Mouse (Mus musculus): ENCODE measurements around the gene Slc16a14. TPM values are rescaled to one million over a fixed set of nuclear protein-coding genes. Genes with fewer than 3 reads are reported as not detected.

The Slc16a14 gene
- total RNA-seq, 1 experiment = 0.85 TPM

- in situ Hi-C loops (cut with MboI; ENCODE audit: low sequenced_read_pairs in 2 of 2, unreplicated experiment in 2 of 2) = no loop called here
- TF ChIP-seq ZC3H11A (IDR thresholded peaks at IDR 0.05; ENCODE audit: borderline replicate concordance, low read depth, low read length) (no peak), ZNF384 (IDR thresholded peaks at IDR 0.05; ENCODE audit: low read depth, low read length) (no peak), CHD2 (IDR thresholded peaks at IDR 0.05; ENCODE audit: low read depth, low read length) (no peak), MAFK (IDR thresholded peaks at IDR 0.05; ENCODE audit: insufficient read depth, low read depth, low read length) (no peak), HCFC1 (IDR thresholded peaks at IDR 0.05; ENCODE audit: borderline replicate concordance, insufficient read depth, low read length) (no peak)
- Histone ChIP-seq H3K9ac (ENCODE audit: insufficient read depth, low read depth, low read length, poor library complexity, severe bottlenecking) (no peak overlapping the region), H3K36me3 (ENCODE audit: control insufficient read depth, insufficient read depth, low read length, poor library complexity, severe bottlenecking) (no peaks in the 10 kb centered on the region), H3K4me1 (ENCODE audit: control insufficient read depth in 2 of 2, insufficient read depth in 2 of 2, low read length in 2 of 2, poor library complexity in 1 of 2) (no peaks in the 10 kb centered on the region), H3K27ac (ENCODE audit: insufficient read depth, low read depth, low read length, poor library complexity, severe bottlenecking) (no peak overlapping the region), H3K4me3 (ENCODE audit: insufficient read depth in 1 of 2, low read depth in 1 of 2, low read length in 2 of 2, poor library complexity in 1 of 2, severe bottlenecking in 1 of 2) (no peak overlapping the region), H3K9me3 (ENCODE audit: control insufficient read depth, insufficient read depth, low read depth, low read length) (no peaks in the 10 kb centered on the region)
- DNase-seq (ENCODE audit: low read depth, low spot score) = no peak
These were observed 16.6 kb upstream of the Slc16a14 start for GRCm38 (mm10) chr1:84951566-84951965.

GRCm38 (mm10) chr1:84947390-84947789 lies 12.5 kb upstream of the Slc16a14 start:
- H3K27ac ChIP-seq (ENCODE audit: insufficient read depth, low read depth, low read length, poor library complexity, severe bottlenecking) = no peak overlapping the region
- no peaks in the 10 kb centered on the region for H3K9me3 ChIP-seq (ENCODE audit: control insufficient read depth, insufficient read depth, low read depth, low read length)
- in situ Hi-C loops (cut with MboI; ENCODE audit: low sequenced_read_pairs in 2 of 2, unreplicated experiment in 2 of 2) = no loop called here
- H3K4me1 ChIP-seq (ENCODE audit: control insufficient read depth in 2 of 2, insufficient read depth in 2 of 2, low read length in 2 of 2, poor library complexity in 1 of 2) = no peaks in the 10 kb centered on the region
- no peak overlapping the region for H3K4me3 ChIP-seq (ENCODE audit: insufficient read depth in 1 of 2, low read depth in 1 of 2, low read length in 2 of 2, poor library complexity in 1 of 2, severe bottlenecking in 1 of 2)
- H3K36me3 ChIP-seq (ENCODE audit: control insufficient read depth, insufficient read depth, low read length, poor library complexity, severe bottlenecking) = no peaks in the 10 kb centered on the region
- DNase-seq (ENCODE audit: low read depth, low spot score) = no peak
- H3K9ac ChIP-seq (ENCODE audit: insufficient read depth, low read depth, low read length, poor library complexity, severe bottlenecking) = no peak overlapping the region
- no peak for TF ChIP-seq HCFC1 (IDR thresholded peaks at IDR 0.05; ENCODE audit: borderline replicate concordance, insufficient read depth, low read length)
- no peak for TF ChIP-seq MAFK (IDR thresholded peaks at IDR 0.05; ENCODE audit: insufficient read depth, low read depth, low read length)
- no peak for TF ChIP-seq ZNF384 (IDR thresholded peaks at IDR 0.05; ENCODE audit: low read depth, low read length)
- no peak for TF ChIP-seq CHD2 (IDR thresholded peaks at IDR 0.05; ENCODE audit: low read depth, low read length)
- no peak for TF ChIP-seq ZC3H11A (IDR thresholded peaks at IDR 0.05; ENCODE audit: borderline replicate concordance, low read depth, low read length)

GRCm38 (mm10) chr1:84945950-84946349 lies 11.0 kb upstream of the Slc16a14 start:
- no peak for TF ChIP-seq HCFC1 (IDR thresholded peaks at IDR 0.05; ENCODE audit: borderline replicate concordance, insufficient read depth, low read length)
- no peak overlapping the region for H3K9ac ChIP-seq (ENCODE audit: insufficient read depth, low read depth, low read length, poor library complexity, severe bottlenecking)
- no peak overlapping the region for H3K4me3 ChIP-seq (ENCODE audit: insufficient read depth in 1 of 2, low read depth in 1 of 2, low read length in 2 of 2, poor library complexity in 1 of 2, severe bottlenecking in 1 of 2)
- no peaks in the 10 kb centered on the region for H3K36me3 ChIP-seq (ENCODE audit: control insufficient read depth, insufficient read depth, low read length, poor library complexity, severe bottlenecking)
- DNase-seq (ENCODE audit: low read depth, low spot score) = no peak
- H3K27ac ChIP-seq (ENCODE audit: insufficient read depth, low read depth, low read length, poor library complexity, severe bottlenecking) = no peak overlapping the region
- H3K9me3 ChIP-seq (ENCODE audit: control insufficient read depth, insufficient read depth, low read depth, low read length) = no peaks in the 10 kb centered on the region
- no peaks in the 10 kb centered on the region for H3K4me1 ChIP-seq (ENCODE audit: control insufficient read depth in 2 of 2, insufficient read depth in 2 of 2, low read length in 2 of 2, poor library complexity in 1 of 2)
- in situ Hi-C loops (cut with MboI; ENCODE audit: low sequenced_read_pairs in 2 of 2, unreplicated experiment in 2 of 2) = no loop called here

- no peak overlapping the region for H3K27ac ChIP-seq (ENCODE audit: insufficient read depth, low read depth, low read length, poor library complexity, severe bottlenecking)
- TF ChIP-seq MAFK (IDR thresholded peaks at IDR 0.05; ENCODE audit: insufficient read depth, low read depth, low read length) (no peak), ZC3H11A (IDR thresholded peaks at IDR 0.05; ENCODE audit: borderline replicate concordance, low read depth, low read length) (no peak), HCFC1 (IDR thresholded peaks at IDR 0.05; ENCODE audit: borderline replicate concordance, insufficient read depth, low read length) (no peak), CHD2 (IDR thresholded peaks at IDR 0.05; ENCODE audit: low read depth, low read length) (no peak), ZNF384 (IDR thresholded peaks at IDR 0.05; ENCODE audit: low read depth, low read length) (no peak)
- H3K9me3 ChIP-seq (ENCODE audit: control insufficient read depth, insufficient read depth, low read depth, low read length) = no peaks in the 10 kb centered on the region
- no peak overlapping the region for H3K9ac ChIP-seq (ENCODE audit: insufficient read depth, low read depth, low read length, poor library complexity, severe bottlenecking)
- no peaks in the 10 kb centered on the region for H3K4me1 ChIP-seq (ENCODE audit: control insufficient read depth in 2 of 2, insufficient read depth in 2 of 2, low read length in 2 of 2, poor library complexity in 1 of 2)
- H3K36me3 ChIP-seq (ENCODE audit: control insufficient read depth, insufficient read depth, low read length, poor library complexity, severe bottlenecking) = no peaks in the 10 kb centered on the region
- H3K4me3 ChIP-seq (ENCODE audit: insufficient read depth in 1 of 2, low read depth in 1 of 2, low read length in 2 of 2, poor library complexity in 1 of 2, severe bottlenecking in 1 of 2) = no peak overlapping the region
- DNase-seq (ENCODE audit: low read depth, low spot score) = no peak
- in situ Hi-C loops (cut with MboI; ENCODE audit: low sequenced_read_pairs in 2 of 2, unreplicated experiment in 2 of 2) = no loop called here
These were observed 8.6 kb upstream of the Slc16a14 start for GRCm38 (mm10) chr1:84943549-84943948.

GRCm38 (mm10) chr1:84942666-84943065 lies 7.7 kb upstream of the Slc16a14 start:
- no peak for DNase-seq (ENCODE audit: low read depth, low spot score)
- Histone ChIP-seq H3K36me3 (ENCODE audit: control insufficient read depth, insufficient read depth, low read length, poor library complexity, severe bottlenecking) (no peaks in the 10 kb centered on the region), H3K9ac (ENCODE audit: insufficient read depth, low read depth, low read length, poor library complexity, severe bottlenecking) (no peak overlapping the region), H3K4me1 (ENCODE audit: control insufficient read depth in 2 of 2, insufficient read depth in 2 of 2, low read length in 2 of 2, poor library complexity in 1 of 2) (no peaks in the 10 kb centered on the region), H3K27ac (ENCODE audit: insufficient read depth, low read depth, low read length, poor library complexity, severe bottlenecking) (no peak overlapping the region), H3K4me3 (ENCODE audit: insufficient read depth in 1 of 2, low read depth in 1 of 2, low read length in 2 of 2, poor library complexity in 1 of 2, severe bottlenecking in 1 of 2) (no peak overlapping the region), H3K9me3 (ENCODE audit: control insufficient read depth, insufficient read depth, low read depth, low read length) (no peaks in the 10 kb centered on the region)
- TF ChIP-seq MAFK (IDR thresholded peaks at IDR 0.05; ENCODE audit: insufficient read depth, low read depth, low read length) (no peak), HCFC1 (IDR thresholded peaks at IDR 0.05; ENCODE audit: borderline replicate concordance, insufficient read depth, low read length) (no peak), ZNF384 (IDR thresholded peaks at IDR 0.05; ENCODE audit: low read depth, low read length) (no peak), CHD2 (IDR thresholded peaks at IDR 0.05; ENCODE audit: low read depth, low read length) (no peak), ZC3H11A (IDR thresholded peaks at IDR 0.05; ENCODE audit: borderline replicate concordance, low read depth, low read length) (no peak)
- in situ Hi-C loops (cut with MboI; ENCODE audit: low sequenced_read_pairs in 2 of 2, unreplicated experiment in 2 of 2) = no loop called here
